Mouse (Mus musculus) heart, adult 18-20 months (tissue): ENCODE results near the gene Ppih. TPM values are rescaled to one million over a fixed set of nuclear protein-coding genes. Genes with fewer than 3 reads are reported as not detected.

ENCODE experiments used
- DNase-seq, 2 experiments: peaks; one replicate each; pipeline ENCODE4 v3.0.0; 2021 to 2022; ENCODE audit warnings: mixed read lengths in 1 of 2
- long read RNA-seq, 2 experiments: library from polyadenylated mRNA; stranded (forward); transcript quantifications; one replicate each; pipeline ENCODE4 v2.0.0; 2021
- total RNA-seq, 2 experiments: library from RNA; stranded (reverse); gene quantifications; 2 replicates each; pipeline ENCODE4 v1.2.3; 2021

The Ppih gene
- total RNA-seq, result 10 to 100 TPM; 10.9 to 12.4 TPM
- long read RNA-seq, experiment 1, partial matches to known transcripts, result 1 of 6 reads
- long read RNA-seq, experiment 1, other reads (novel, unspliced or antisense), result 1 of 6 reads
- long read RNA-seq, experiment 2, partial matches to known transcripts, result 3 of 4 reads
- long read RNA-seq, experiment 2, other reads (novel, unspliced or antisense), result 1 of 4 reads

DNA sequence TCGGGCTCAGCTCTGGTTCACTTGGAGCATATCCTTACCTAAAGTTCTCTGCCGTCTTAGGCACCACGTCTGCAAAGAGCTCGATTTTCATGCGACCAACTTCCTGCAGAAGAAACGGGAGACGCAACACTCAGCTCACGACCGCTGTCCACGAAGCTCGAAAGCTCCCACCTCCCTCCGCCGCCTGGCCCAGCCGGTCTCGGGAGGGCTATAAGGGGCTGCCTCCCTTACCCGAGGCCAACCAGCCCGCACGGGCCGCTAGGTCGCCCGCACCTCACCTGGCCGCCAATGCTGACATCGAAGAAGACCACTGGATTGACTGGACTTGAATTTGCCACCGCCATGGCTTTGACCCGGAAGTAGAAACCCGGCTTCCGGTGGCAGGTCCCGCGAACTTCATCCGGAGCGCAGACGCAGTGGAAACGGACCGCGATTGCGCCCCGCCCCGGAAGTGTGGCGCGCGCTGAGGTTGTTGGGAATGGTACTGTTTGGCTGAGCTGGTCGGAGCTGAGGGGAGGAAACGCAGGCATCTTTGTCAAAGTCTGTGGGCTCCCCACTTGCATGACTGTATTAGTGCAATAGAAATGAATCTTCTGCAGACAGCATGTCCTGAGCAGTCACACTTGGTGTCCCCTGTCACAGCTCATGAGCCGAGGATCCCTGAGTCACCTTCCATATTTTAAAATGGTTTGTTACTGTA lies at the start of gene Ppih:
Gene Ppih, minus strand, starts transcription at position 416 of the 700 bp plus-strand sequence.
- peak; percentile 97 for DNase-seq

DNA sequence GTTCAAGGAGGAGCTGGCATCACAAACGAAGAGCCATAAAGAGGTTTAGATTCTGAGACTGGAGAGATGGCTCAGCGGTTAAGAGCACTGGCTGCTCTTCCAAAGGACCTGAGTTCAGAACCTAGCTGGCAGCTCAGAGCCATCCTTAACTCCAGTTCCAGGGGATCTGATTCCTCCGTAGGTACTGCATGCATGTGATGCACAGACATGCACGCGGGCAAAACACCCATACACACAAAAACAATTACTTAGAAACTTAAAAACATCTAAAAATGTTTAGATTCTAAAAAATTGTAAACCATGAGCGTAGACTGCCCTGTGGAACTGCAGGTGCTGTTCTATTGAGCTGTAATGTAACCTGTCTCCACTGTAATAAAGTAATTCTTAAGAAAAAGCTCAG lies 49.1 kb upstream of the Ppih start:
- DNase-seq, result no peak

DNA sequence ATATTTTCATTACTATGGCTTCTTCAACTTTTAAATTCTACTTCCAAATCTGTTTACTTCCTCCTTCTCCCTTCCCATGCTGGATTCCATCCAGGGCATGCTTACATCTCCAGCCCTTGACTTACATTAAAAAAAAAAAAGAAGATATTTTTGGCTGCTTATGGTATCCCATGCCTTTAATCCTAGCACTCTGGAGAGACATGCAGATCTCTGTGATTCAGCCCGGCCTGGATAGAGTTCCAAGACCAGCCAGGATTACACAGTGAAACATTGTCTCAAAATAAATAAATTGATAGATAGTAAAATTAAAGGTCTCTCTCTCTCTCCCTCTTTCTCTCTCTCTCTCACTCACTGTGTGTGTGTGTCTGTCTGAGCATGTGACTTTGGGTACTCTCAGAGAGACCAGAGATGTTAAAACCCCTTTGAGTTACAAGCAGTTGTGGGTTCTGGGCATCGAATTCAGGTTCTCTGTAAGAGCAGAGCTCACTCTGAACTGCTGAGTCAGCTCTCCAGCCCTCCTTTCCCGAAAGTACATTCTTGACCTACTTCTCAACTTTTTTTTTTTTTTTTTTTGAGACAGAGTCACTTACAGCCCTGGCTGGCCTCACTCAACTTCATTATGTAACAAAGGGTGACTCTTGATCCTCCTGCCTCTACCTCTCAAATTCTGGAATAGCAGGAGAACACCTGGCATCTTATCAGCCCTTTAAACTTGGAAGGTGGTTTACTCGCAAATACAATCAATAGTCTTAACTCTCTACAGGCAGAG lies 46.6 kb upstream of the Ppih start:
- no peak for DNase-seq

DNA sequence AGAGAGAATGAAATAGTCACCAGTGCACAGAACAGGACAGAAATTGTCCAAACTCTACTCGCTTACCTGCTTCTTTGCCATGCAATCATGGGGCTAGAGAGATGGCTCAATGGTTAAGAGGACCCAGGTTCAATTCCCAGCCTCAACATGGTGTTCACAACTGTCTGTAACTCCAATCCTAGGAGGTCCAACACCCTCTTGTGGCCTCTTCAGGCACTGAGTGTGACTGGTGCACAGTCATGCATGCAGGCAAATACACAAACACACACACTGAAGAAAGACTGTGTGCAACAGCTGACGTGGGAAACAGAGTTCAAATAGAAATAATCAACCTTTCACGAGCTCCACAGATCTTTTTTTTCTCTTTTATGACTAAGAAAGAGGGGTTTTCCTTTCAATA lies 41.9 kb upstream of the Ppih start:
- DNase-seq, result no peak

DNA sequence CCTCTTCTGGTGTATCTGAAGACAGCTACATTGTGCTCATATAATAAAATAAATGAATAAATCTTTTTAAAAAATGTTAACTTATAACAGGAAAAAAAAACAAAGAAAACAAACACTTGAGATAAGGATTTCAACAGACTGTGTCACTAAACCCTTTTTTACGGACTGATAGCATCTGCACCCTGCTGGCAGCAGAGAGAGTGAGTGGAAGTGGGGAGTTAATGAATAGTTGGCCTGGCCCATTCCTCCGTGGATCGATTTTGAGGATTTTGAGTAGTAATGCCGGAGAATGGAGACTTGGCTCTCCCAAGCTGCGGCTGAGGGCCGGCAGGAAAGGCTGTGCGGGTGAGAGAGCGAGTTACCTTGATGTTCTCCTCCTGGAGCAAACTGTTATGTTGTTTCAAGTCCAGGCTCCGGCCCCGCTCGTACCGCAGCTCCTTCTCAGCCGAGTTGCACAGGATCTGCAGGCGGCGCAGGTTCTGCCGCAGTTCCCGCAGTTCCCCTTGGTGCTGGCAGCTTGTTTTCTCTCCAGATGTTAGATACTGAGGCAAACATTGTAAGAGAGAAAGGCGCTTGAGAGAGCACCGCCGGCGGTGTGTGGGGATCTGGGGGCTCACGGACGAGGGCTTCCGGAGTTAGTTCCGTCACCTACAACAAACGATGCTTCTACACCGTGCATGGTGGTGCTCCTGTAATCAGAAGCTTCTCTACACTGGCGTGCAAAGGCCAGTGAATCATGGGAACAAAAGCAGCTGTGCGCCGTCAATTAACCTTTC lies 39.0 kb upstream of the Ppih start:
- DNase-seq, result peak in 1 of 2 experiments; percentile 4

DNA sequence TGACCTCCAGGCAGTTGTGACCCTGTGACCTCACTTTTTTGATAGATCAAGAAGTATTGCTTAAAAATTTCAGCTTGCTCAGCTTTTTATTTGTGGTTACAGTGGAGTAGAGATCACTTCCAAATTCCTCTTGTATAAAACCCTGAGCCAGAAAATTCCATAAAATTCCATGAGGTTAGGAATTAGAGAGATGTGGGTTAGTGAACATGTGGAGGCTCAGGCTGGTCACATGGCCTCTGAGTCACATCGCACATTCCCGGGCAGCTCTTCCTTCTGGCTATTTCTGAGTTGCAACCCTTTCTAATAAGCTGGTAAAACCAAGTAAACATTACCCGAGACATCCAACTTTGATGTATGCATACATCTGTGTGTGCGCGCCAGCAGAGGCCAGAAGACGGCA lies 25.2 kb upstream of the Ppih start:
- DNase-seq, result no peak

DNA sequence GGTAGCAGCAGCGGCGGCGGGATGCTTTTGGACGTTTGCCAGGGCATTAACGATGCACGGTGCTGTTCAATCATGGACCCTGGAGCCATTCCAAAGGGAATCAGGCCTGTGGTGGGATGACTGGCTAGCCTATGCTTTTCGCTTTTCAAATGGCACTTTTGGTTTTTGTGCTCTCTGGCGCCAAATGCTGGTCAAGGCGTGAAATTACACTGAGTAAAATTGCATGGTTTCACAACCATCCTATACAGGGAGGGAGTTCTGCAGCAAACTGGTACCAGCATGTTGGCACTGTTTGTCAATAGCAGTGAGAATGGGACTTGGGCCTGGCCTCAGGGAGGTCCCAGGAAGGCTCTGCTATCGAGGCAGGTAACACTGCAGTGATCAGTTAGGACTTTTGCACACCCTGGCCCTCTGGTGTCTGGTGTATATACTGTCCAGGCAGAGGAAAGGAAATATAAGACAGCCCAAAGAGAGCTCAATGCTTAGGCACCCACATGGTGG lies 18.6 kb upstream of the Ppih start:
- peak; percentile 17 to 72 for DNase-seq

DNA sequence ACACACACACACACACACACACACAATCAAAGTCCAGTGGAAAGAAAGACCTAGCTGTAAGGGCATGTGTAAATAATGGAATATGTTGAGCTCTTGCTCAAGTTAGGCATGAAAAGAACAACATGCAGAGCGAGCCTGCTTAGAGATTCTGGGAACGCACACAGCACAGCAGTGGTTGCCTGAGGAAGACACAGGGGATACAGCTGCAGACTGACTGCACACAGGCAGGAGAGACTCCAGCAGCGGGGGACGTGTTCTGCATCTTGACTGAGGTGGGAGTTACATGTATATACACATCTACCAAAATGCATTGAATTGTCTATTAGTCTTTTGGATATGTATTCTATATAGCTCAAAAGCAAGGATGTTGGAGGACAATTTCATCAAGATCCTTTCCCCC lies 18.1 kb upstream of the Ppih start:
- no peak for DNase-seq

DNA sequence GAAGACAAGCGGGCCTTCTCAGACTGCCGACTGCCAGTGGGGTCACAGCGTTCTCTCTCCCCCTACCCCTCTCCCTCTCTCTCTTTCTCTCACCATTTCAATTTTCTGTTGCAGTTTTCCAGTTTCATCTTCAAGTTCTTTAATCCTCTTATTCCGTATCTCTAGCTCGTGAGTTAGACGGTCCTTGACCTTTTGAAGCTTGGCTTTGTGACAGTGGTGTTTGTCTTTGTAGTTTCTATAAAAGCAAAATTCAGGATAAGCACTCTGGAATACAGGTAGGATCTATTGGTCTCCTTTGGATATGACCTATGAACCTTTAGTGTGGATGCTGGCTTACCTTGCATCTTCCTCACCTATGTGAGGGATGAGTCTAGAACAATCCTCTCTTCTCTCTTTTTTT lies 13.1 kb upstream of the Ppih start:
- DNase-seq, result no peak

DNA sequence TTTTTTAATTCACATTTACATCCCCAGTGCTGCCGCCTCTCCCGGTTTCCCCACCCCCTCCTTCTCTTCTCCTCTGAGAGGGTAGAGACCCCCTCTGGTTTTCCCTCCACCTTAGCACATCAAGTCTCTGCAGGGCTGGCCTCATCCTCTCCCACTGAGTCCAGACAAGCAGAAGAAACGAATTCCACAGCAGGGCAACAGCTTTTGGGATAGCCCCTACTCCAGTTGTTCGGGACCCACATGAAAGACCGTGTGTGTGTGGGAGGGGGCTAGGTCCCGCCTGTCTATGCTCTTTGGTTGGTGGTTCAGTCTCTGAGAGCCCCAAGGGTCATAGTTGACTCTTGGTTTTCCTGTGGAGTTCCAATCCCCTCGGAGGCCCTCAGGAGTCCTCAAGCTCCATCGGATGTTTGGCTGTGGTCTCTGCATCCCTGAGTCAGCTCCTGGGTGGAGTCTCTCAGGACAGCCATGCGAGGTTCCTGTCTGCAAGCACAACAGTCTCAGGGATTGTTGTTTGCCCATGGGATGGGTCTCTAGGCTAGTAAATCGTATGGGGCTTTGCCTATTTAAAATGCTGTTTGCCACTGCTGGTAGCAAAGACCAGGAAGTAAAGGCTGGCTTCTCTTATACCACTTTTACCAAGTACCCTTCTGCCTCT lies 677 bp upstream of the Ppih start:
- peak in 1 of 2 experiments; percentile 22 for DNase-seq

DNA sequence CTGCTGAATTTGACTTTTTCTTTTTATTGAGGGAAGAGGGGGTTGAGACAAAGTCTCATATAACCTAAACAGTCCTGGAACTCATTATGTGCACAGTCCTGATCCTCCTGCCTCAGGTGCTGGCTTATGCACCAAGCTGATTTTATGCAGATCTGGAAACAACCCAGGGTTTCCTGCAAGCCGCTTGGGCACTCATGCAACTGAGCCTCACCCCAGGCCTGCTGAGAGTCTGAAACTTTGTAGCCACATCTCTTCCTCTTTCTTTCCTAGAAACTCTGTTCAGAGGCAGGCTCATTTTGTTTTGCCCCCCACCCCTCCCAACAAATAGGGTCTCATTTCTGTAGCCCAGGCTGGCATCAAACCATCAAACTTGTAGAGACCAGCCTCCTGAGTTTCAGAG lies 6.6 kb downstream of the Ppih start:
- no peak for DNase-seq

DNA sequence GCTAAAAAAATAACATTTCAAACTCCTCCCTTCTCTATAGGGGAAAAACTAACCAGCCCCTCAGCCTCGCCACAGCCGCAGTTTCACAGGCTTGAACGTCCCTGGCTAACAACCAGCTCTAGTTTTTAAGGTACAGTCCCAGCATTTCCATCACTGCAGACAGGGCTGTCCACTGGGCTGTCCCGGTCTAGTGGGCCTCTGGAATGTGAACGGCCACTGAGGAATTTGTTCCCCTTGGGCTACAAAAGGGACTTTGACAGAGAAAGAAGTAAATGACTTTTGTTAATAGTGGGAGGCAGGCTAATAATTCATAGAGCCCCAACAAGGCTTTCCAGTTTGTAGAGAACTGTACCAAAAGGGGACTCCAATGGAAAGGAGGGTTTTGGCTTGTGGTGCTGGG lies 14.9 kb downstream of the Ppih start:
- no peak for DNase-seq

DNA sequence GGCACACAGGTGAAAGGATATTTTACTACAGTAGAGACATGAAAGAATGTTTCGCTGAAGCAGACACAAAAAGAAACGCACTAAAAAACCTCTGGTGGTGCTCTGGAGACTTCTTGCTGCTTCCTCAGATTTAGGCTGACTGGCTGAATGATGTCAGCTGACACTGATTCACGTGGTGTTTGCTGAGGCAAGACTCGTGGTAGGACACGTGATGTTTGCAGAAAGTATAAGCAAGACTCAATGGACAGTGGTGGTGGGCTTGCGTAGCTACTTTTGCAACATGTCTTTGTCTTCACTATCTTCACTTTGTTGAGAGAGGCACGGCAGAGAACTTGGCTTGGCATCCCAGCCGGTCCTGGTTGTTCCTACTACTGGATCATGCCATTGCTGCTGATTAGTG lies 17.1 kb downstream of the Ppih start:
- no peak for DNase-seq

DNA sequence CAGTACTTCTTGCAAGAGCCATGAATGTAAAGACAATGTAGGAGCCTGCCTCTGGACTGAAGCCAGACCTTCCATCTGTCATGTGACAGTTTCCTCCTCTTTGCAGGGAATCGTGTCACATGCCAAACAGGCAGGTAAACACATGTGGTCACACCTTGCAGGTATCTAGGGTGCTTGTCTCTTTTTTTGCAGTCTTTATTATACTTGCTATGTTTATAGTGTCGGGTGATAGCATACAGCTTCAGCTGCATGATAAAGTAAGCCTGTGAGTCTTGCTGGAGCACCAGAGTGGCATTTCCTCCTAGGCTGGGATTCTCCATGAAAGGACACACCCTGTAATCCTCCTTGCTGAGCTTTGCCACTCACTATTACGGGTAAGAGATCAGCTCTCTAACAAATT lies 18.6 kb downstream of the Ppih start:
- DNase-seq, result no peak

DNA sequence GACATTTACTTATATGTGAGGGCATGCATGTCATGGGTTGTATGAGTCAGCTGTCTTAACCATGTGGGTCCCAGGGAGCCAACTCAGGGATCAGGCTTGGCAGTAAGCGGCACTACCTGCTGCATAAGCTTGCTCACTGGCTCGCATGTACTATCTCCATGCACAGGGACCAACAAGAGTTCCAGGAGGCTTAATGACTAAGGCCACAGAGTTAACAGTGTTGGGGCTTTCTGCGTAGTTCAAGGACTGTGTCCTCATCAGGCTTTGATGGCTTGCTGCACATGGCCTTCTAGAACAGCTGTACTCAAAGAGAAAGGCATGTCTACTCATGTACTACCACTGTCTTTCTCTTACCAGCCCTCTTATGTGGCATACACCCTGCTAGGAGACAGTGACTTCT lies 19.6 kb downstream of the Ppih start:
- no peak for DNase-seq

DNA sequence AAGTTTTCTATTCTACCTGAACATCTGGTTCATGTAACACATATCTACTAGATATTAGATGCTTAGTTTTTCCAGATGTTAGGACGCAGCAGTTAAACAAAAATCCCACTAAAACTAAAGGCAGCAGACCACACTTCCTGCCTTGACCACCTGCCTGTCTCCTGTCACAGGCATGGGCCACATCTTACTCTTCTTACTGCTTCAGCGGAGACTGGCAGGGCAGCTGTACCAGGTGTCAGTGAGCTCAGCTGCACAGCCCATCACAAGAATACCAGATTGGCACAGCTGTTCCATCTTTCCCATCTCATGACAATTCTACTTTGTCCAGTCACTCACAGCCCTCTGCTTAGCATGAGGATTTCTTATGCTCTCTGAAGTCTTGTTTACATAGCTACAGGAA lies 23.0 kb downstream of the Ppih start:
- no peak for DNase-seq

DNA sequence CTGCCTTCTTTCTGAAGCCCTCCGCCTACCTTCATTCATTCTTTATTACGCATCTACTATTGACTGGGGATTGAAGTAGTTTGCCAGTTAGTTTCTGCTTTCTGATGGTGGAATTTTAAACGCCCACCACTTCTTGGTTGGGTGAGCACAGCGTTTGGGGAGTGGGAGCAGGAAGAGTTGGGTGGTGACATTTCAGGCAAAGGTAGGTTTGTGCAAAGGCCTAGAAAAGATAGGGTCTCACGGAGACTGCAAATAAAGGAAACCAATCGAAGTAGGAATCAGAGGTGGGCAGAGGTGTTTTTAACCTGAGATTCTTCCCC lies 25.3 kb downstream of the Ppih start:
- no peak for DNase-seq

DNA sequence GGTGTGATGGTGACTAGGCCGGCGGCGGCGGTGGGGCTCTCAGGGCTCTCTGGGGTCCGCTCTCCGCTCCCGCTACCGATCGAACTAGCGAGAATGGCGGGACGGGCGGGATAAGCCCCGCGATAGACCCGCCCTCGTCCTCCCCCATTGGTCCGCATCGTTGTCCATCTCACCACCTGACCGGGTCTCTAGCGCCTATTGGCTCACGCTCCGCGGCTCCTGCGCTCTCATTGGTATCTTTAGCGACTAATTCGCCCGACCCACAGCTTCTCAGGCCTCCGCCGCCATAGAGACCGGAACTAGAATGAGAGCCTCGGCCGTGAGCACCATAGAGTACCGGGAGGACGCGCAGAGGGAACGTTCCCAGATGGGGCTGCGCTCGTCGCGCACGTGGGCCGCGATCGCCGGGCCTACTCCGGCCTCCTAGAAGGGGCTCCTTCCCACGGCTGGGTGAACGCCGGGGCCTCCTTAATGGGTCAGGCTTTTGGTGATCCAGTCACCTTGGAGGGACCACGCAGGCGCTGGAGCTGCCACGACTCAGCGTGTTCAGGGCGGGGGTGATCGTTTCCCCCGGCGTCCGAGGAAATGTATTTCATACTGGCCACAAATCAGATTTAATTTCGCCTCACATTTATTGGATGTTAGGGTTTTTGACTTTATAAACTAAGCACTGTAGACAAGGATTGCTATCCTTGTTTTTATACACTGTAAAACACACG lies 25.8 kb downstream of the Ppih start, which contains the start of gene Ybx1:
Gene Ybx1, minus strand, starts transcription at position 190 of the 719 bp plus-strand sequence.
- DNase-seq, result peak; percentile 100

DNA sequence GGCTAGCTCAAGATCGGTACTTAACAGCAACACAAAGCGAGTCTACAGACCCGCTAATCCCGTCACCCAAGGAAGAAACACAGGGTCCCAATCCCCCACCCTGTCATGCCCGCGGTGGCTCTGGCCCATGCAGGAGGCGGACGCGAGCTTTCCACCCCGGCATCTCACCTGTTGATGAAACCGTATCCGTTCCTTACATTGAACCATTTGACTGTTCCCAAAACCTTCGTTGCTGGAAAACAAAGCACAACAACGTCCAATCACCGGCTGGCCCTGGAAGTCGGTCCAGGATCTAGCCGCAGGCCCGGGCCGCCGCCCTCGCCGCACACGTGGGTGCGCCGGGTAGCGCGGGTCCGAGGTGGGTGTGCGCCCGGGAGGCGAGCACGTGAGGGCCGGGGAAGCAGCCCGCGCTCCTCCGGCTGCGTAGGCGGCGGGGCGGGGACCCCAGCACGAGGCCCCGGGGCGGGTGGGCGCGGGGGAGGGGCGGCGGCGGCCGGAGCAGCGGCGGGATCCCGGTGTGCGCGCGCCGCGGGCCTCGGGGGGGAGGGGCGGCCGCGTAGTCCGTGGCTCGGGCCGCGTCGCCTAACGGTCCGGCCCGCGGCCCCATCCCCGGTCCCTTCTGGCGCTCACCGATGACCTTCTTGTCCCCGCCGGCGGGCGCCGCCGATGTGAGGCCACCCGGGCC lies 26.6 kb downstream of the Ppih start:
- DNase-seq, result peak in 1 of 2 experiments; percentile 47

DNA sequence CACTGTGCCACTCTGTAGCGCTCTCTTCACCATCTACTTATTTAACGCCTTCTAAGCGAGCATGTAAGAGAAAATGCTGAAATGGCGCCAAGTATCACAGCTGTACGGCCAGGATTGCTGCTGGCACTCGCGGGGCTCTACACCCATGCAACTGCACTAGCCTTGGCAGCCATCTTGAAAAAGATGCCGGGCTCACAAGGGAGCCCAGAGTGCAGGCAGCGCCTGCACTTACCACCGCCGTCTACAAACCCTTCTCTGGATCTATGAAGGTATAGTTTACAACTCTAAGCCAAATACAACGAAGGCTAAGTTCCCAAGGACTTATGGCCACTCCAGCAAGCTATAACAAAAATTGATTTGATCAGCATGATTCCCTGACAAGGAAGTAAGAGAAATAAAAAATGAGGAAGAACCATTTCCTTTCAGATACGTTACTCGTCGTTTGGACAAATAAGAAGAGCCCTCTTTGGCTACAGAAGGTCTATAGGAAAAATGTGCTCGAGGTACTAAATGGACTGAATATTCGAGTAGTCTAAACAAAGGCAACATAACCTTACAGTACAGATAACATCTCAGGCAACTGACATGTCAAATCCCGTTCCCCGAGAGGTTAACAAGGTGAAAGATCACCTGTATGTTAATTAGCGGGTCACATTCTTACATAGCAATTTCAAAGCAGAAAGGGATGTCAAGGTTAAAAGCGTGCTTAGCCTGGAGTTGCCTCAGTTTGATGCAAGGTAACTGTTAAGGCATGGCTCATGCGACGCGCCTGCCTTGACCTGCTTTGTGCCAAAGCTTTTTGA lies 27.4 kb downstream of the Ppih start:
- DNase-seq, result peak; percentile 66 to 67
